Mouse (Mus musculus) small intestine, adult 2 months (tissue): ENCODE results near the gene Olfr763.
"Not testable (repeated sequence)": the region's sequence is repeated elsewhere in the genome, so short reads cannot be mapped to it uniquely, and the experiment has no call there.

Source experiments
- CTCF ChIP-seq: fragments of 200-500 bp; IDR thresholded peaks from 2 replicates; pipeline ENCODE4 v1.5.1; 2012; ENCODE audit warnings: low read depth, mild to moderate bottlenecking, control low read depth, inconsistent platforms, low read length, moderate library complexity, mixed read lengths; ENCODE audit not compliant: insufficient replicate concordance, insufficient read length; ENCODE audit errors: extremely low read depth
- POLR2A ChIP-seq: fragments of 200-500 bp; IDR thresholded peaks from 2 replicates; pipeline ENCODE4 v1.6.1; 2012; ENCODE audit warnings: low read depth, mild to moderate bottlenecking, control low read depth, inconsistent platforms, low read length, moderate library complexity

- TF ChIP-seq POLR2A, CTCF: not testable (repeated sequence)
Observed at GRCm38 (mm10) chr10:129011511-129011910, 920 bp downstream of the Olfr763 start.
